Mouse (Mus musculus) heart, embryonic 16.5 days (tissue): ENCODE measurements at regions not wholly inside any gene's neighbourhood (a gene's known extent, or its start where the extent isn't known, plus 50 kb on each side); places are given as distances from the start of the nearest gene placed in this dataset.
A peak's percentile ranks its signal among the peaks of the same experiment; 100 is the strongest.

ENCODE experiments used
- ATAC-seq: fragments of 200-750 bp; cut with Nextera tagmentation; replicated peaks from 2 replicates; pipeline ENCODE4 v1.8.0; 2017; ENCODE audit warnings: moderate number of reproducible peaks; ENCODE audit not compliant: insufficient read depth, low FRiP score; ENCODE audit errors: extremely low read depth
- H3K27ac ChIP-seq: fragments of 300-500 bp; sonication (generic); 2 replicates; pipeline ENCODE4 v1.5.1; 2014; ENCODE audit warnings: mild to moderate bottlenecking, low read length, control low read depth, moderate library complexity
- H3K27me3 ChIP-seq: fragments of 300-500 bp; sonication (generic); 2 replicates; pipeline ENCODE4 v1.6.1; 2014; ENCODE audit warnings: low read length, mixed read lengths; ENCODE audit not compliant: control insufficient read depth, insufficient read depth
- H3K36me3 ChIP-seq: fragments of 300-500 bp; sonication (generic); 2 replicates; pipeline ENCODE4 v1.6.1; 2014; ENCODE audit not compliant: control insufficient read depth, insufficient read depth
- H3K4me1 ChIP-seq: fragments of 300-500 bp; sonication (generic); 2 replicates; pipeline ENCODE4 v1.6.1; 2014; ENCODE audit warnings: low read length, mixed read lengths; ENCODE audit not compliant: control insufficient read depth, insufficient read depth
- H3K4me2 ChIP-seq: fragments of 300-500 bp; sonication (generic); 2 replicates; pipeline ENCODE4 v1.6.1; 2014; ENCODE audit warnings: low read depth, mild to moderate bottlenecking, control low read depth, low read length
- H3K4me3 ChIP-seq: fragments of 300-500 bp; sonication (generic); 2 replicates; pipeline ENCODE4 v1.5.1; 2014; ENCODE audit warnings: mild to moderate bottlenecking, control low read depth, low read length
- H3K9ac ChIP-seq: fragments of 300-500 bp; sonication (generic); 2 replicates; pipeline ENCODE4 v1.6.1; 2014; ENCODE audit warnings: low read length, control low read depth
- H3K9me3 ChIP-seq: fragments of 300-500 bp; sonication (generic); replicated peaks from 2 replicates; pipeline ENCODE4 v1.6.1; 2016; ENCODE audit warnings: low read length; ENCODE audit not compliant: control insufficient read depth
- WGBS: fragments of 180-500 bp; shearing (Covaris S2); extraction: QIAGEN DNeasy Blood & Tissue Kit; methylation state at CpG from one replicate; pipeline ENCODE4 v1.1.7; 2014; 5-methylcytosine and 5-hydroxymethylcytosine counted together

- ATAC-seq: 0 out of 2 replicates have a peak, but pooled peaks have one; percentile 17
- 92% methylated on average over 6 of the region's 6 CpGs for WGBS
- H3K27me3 ChIP-seq: no peaks in the 10 kb centered on the region; the same call in 1 of the 2 replicates
- H3K4me3 ChIP-seq: no peak overlapping the region
- no peak overlapping the region for H3K9ac ChIP-seq
- no peaks in the 10 kb centered on the region for H3K9me3 ChIP-seq
- H3K36me3 ChIP-seq: no peaks in the 10 kb centered on the region
- H3K4me2 ChIP-seq: no peak overlapping the region
- no peak overlapping the region for H3K27ac ChIP-seq
- no peaks in the 10 kb centered on the region for H3K4me1 ChIP-seq
Observed at GRCm38 (mm10) chr17:27364899-27365298, 156.3 kb downstream of the Grm4 start.

- no peaks in the 10 kb centered on the region for H3K9me3 ChIP-seq
- WGBS: 76% methylated on average over 7 of the region's 7 CpGs
- H3K36me3 ChIP-seq: no peaks in the 10 kb centered on the region
- no peak overlapping the region for H3K27ac ChIP-seq
- ATAC-seq: no peak
- H3K27me3 ChIP-seq: no peaks in the 10 kb centered on the region; the same call in 1 of the 2 replicates
- no peak overlapping the region for H3K9ac ChIP-seq
- H3K4me3 ChIP-seq: no peak overlapping the region
- H3K4me2 ChIP-seq: no peak overlapping the region
- no peaks in the 10 kb centered on the region for H3K4me1 ChIP-seq
Observed at GRCm38 (mm10) chr17:27364338-27364737, 156.9 kb downstream of the Grm4 start.

DNA sequence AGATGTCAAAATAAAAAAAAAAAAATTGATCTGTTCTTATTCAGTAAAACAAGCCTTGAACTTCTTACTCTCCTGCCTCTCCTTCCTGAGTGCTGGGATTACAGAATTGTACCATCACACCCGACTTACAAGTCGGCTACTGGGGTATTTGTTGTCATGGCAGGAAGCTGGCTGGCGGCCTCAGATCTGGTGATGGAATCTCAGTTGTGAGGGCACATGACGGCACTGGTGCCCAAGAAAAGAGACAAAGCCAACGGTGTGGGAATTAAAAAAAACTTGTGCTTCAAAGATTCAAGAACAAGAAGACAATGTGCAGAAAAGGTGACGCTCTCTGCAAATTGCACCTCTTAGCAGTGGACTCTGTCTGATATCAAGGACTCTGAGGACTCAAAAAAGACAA is 157.3 kb downstream of the Grm4 start:
- H3K27me3 ChIP-seq: no peaks in the 10 kb centered on the region; the same call in 1 of the 2 replicates
- H3K9ac ChIP-seq: no peak overlapping the region
- H3K36me3 ChIP-seq: no peaks in the 10 kb centered on the region
- no peak overlapping the region for H3K4me3 ChIP-seq
- ATAC-seq: no peak
- H3K4me1 ChIP-seq: no peaks in the 10 kb centered on the region
- no peak overlapping the region for H3K4me2 ChIP-seq
- H3K27ac ChIP-seq: no peak overlapping the region
- H3K9me3 ChIP-seq: no peaks in the 10 kb centered on the region
- 73% methylated on average over 6 of the region's 6 CpGs for WGBS

GRCm38 (mm10) chr17:27362221-27362620 is 158.0 kb upstream of the Lemd2 start:
- Histone ChIP-seq H3K4me3 (no peak overlapping the region), H3K9ac (no peak overlapping the region), H3K27me3 (no peaks in the 10 kb centered on the region; the same call in 1 of the 2 replicates), H3K27ac (no peak overlapping the region), H3K4me2 (no peak overlapping the region), H3K9me3 (no peaks in the 10 kb centered on the region), H3K4me1 (no peaks in the 10 kb centered on the region), H3K36me3 (no peaks in the 10 kb centered on the region)
- 85% methylated on average over 8 of the region's 8 CpGs for WGBS
- no peak for ATAC-seq

- no peak overlapping the region for H3K4me2 ChIP-seq
- H3K4me1 ChIP-seq: no peaks in the 10 kb centered on the region
- no peaks in the 10 kb centered on the region for H3K36me3 ChIP-seq
- H3K27me3 ChIP-seq: no peaks in the 10 kb centered on the region; the same call in 1 of the 2 replicates
- no peak overlapping the region for H3K4me3 ChIP-seq
- H3K9ac ChIP-seq: no peak overlapping the region
- H3K27ac ChIP-seq: no peak overlapping the region
- no peak for ATAC-seq
- no peaks in the 10 kb centered on the region for H3K9me3 ChIP-seq
- WGBS: 73% methylated on average over 2 of the region's 2 CpGs
Observed at GRCm38 (mm10) chr17:27361362-27361761, 157.1 kb upstream of the Lemd2 start.

- no peak overlapping the region for H3K4me2 ChIP-seq
- 76% methylated on average over 3 of the region's 3 CpGs for WGBS
- ATAC-seq: no peak
- no peak overlapping the region for H3K9ac ChIP-seq
- H3K9me3 ChIP-seq: no peaks in the 10 kb centered on the region
- no peaks in the 10 kb centered on the region; the same call in 1 of the 2 replicates for H3K27me3 ChIP-seq
- H3K36me3 ChIP-seq: no peaks in the 10 kb centered on the region
- H3K4me3 ChIP-seq: no peak overlapping the region
- H3K27ac ChIP-seq: no peak overlapping the region
- H3K4me1 ChIP-seq: no peaks in the 10 kb centered on the region
Observed at GRCm38 (mm10) chr17:27356862-27357261, 152.6 kb upstream of the Lemd2 start.

DNA sequence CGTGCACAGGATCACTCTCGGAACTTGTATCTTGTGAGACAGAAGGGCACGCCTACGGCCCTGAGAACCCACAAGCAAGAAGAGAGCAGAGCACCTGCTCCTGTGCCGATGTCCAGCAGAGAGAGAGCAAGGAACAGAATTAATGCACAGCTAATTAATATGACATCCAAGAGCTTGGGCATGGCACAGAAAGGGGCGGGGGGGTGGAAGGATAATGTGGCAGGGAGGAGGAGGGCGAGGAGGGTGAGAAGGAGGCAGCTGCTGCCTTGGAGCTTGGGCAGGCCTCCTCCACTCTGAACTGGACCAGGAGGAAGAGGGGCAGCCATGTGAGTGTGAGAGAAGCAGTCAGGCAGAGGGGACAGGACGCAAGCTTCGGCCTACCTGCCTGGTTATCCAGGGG is 151.4 kb upstream of the Lemd2 start:
- WGBS: 87% methylated on average over 9 of the region's 9 CpGs
- Histone ChIP-seq H3K27me3 (no peaks in the 10 kb centered on the region; the same call in 1 of the 2 replicates), H3K4me1 (no peaks in the 10 kb centered on the region), H3K9ac (no peak overlapping the region), H3K27ac (no peak overlapping the region), H3K4me2 (no peak overlapping the region), H3K36me3 (no peaks in the 10 kb centered on the region), H3K4me3 (no peak overlapping the region), H3K9me3 (no peaks in the 10 kb centered on the region)
- ATAC-seq: no peak

- ATAC-seq: no peak
- no peaks in the 10 kb centered on the region for H3K4me1 ChIP-seq
- H3K36me3 ChIP-seq: no peaks in the 10 kb centered on the region
- H3K4me3 ChIP-seq: no peak overlapping the region
- WGBS: 91% methylated on average over 4 of the region's 4 CpGs
- H3K4me2 ChIP-seq: no peak overlapping the region
- H3K9ac ChIP-seq: no peak overlapping the region
- H3K9me3 ChIP-seq: no peaks in the 10 kb centered on the region
- no peaks in the 10 kb centered on the region for H3K27me3 ChIP-seq
- H3K27ac ChIP-seq: no peak overlapping the region
Observed at GRCm38 (mm10) chr17:27355056-27355455, 150.8 kb upstream of the Lemd2 start.

DNA sequence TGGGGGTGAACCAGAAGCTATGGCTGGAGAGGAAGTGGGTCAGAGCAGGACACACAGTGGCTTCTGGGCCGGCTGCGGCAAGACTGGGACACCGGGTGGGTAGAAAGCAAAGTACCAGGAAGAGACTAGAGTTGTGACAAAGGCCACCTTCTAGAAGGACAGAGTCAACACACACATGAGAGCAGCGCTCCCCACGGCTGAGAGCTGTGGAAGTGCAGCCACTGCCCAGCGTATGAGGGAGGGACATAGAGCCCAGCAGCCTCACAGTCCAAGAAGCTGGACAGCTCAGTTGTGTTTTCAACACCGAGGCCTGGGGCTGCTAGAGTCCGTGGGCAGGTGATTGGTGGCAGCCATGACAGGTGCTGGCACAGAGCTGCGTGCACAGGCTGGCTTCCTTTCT is 145.6 kb upstream of the Lemd2 start:
- no peak overlapping the region for H3K4me3 ChIP-seq
- no peak overlapping the region for H3K9ac ChIP-seq
- H3K27me3 ChIP-seq: no peaks in the 10 kb centered on the region
- H3K36me3 ChIP-seq: no peaks in the 10 kb centered on the region
- H3K27ac ChIP-seq: no peak overlapping the region
- H3K4me2 ChIP-seq: no peak overlapping the region
- H3K9me3 ChIP-seq: no peaks in the 10 kb centered on the region
- ATAC-seq: no peak
- no peaks in the 10 kb centered on the region for H3K4me1 ChIP-seq
- 85% methylated on average over 9 of the region's 9 CpGs for WGBS

DNA sequence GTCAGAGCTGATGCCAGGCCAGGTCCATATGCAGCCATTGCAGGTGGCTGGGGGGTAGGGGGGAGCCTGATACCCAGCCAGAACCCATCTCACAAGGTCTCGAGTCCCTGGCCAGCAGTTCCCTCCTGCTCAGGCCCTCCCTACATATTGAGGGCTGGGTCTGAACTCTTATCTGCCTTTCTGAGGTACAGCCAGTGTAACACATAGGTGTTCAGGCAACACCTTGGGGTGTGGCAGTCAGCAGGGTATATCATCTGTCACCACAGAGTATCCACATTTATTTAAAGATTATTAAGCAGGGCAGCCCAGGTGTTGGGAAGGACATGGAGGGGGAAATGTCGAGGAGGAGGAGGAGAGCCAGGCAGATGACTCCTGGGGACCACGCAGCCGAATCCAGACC is 145.2 kb upstream of the Lemd2 start:
- H3K9me3 ChIP-seq: no peaks in the 10 kb centered on the region
- no peak overlapping the region for H3K4me3 ChIP-seq
- H3K36me3 ChIP-seq: no peaks in the 10 kb centered on the region
- H3K27me3 ChIP-seq: no peaks in the 10 kb centered on the region
- H3K4me2 ChIP-seq: no peak overlapping the region
- H3K4me1 ChIP-seq: no peaks in the 10 kb centered on the region
- 92% methylated on average over 4 of the region's 4 CpGs for WGBS
- no peak overlapping the region for H3K27ac ChIP-seq
- ATAC-seq: no peak
- no peak overlapping the region for H3K9ac ChIP-seq
